Mouse (Mus musculus) lung, adult 18-20 months (tissue): ENCODE results near the gene Olfr312.
A peak's percentile ranks its signal among the peaks of the same experiment; 100 is the strongest.

Experiments
- DNase-seq, 2 experiments: peaks; one replicate each; pipeline ENCODE4 v3.0.0; 2022; ENCODE audit warnings: mixed read lengths in 2 of 2

Olfr312 gene

DNA sequence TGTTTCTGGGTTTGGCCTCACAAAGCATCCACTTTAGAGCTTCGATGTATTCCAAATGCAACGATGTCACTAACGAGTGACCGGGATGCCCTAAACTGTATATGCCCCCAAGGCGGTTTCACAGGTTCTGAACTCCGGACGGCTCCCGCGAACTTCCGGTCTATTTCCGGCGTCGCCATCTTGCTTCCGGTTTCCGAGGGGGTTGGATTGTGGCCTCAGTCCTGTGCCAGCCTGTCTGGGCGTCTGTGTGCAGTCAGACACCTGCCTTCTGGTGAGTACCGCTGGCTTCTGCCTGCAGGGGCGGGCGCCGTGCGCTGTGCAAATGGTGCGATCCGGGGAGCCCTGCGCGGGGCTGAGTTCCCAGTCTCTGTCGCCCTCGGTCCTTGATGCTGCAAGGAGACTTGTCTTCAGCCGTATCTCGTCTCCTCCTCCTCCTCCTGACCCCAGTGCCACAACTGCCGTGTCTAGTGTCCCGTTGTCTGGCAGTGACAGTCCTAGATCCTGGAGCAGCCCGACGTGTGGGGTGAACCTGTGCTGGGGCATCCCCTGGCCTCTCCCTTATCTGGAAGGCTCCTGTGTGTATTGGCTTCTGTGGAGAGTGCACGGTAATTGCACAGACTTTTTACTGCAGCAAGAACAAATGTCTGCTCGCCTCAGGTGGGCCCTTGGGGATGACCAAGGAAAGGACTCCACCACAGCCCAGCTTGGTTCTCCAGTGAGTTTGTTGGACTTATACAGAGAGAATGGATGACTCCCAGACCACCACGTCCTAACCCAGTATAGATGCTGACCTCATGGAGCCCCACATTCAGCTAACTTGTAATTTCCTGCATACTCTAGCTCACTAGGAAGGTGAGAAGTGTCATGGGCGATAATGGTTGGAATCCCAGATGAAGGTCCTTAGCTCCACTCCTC lies 38.3 kb downstream of the Olfr312 start, which contains the start of gene 2810021J22Rik:
TSS of gene 2810021J22Rik (plus strand) at position 178 of the 915 bp plus-strand sequence.
- DNase-seq, result peak; percentile 80 to 83

DNA sequence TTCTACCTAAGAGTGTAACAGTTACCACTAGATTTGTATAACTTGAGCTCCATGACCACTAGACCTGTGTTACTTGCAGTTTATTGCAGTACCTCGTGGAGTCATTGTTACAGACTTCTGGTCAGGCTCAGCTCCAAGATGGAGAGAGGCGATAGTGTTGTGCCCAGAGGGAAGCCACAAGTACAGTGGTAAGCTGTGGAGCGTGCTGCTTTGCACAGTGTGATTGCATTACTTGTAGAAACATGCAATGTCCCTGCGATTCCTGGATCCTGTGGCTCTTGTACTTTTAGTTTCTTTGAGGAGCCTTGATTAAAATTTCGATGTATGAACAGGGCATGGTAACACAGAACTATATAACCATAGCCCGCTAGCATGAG lies 38.9 kb downstream of the Olfr312 start:
- no peak for DNase-seq

DNA sequence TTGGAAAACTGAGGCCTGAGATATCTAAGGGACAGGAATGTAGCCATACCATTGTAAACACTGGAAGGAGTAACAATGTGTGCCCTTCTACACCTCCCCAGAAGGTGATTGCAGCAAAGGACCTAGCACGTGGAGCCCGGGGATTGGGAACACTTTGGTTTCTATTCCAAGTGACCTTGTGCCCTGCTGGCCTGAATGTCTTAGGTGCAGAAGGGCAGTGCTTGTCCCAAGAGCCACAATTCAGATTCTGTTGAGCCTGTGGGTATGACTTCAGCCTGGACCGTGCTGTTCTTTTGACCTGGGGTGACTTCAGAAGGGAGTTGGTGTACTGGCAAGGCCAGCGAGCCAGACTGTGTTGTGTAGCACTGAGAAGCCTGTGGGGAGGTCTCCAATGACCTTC lies 41.9 kb downstream of the Olfr312 start:
- no peak for DNase-seq

DNA sequence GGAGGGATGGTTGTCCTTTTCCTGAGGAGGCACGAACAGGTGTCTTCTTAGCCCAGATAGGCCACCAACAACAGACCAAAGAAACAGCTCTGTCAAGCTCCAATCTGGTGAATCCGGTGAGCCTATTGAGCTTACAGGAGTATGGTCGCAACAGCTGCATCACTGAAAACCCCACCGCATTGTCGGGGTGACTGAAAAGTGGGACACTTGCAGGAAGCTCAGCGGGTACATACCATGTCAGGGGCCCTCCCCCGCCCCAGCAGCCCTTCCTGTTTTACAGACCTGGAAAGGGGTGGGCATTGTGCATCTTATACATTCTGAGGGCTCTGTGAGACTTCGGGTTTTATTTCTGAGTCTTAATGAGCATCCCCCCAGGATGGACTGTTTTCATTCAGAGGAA lies 54.7 kb downstream of the Olfr312 start:
- DNase-seq, result no peak
